Mouse (Mus musculus) gastrocnemius, postnatal 36 days (tissue): ENCODE measurements around the gene Crybb2. TPM values are rescaled to one million over a fixed set of nuclear protein-coding genes. Genes with fewer than 3 reads are reported as not detected.
A peak's percentile ranks its signal among the peaks of the same experiment; 100 is the strongest.
"Not testable (repeated sequence)": the region's sequence is repeated elsewhere in the genome, so short reads cannot be mapped to it uniquely, and the experiment has no call there.

Source experiments
- DNase-seq, 2 experiments: peaks; one replicate each; pipeline ENCODE4 v3.0.0; 2022
- intact Hi-C: fragments of 180-260 bp; cut with DNase I; formaldehyde crosslinking; loops from one replicate; pipeline ENCODE4 v1.15.1; 2025
- long read RNA-seq, 2 experiments: library from polyadenylated mRNA; stranded (forward); transcript quantifications; one replicate each; pipeline ENCODE4 v2.0.0; 2021
- total RNA-seq, 2 experiments: library from RNA; stranded (reverse); gene quantifications; 2 replicates each; pipeline ENCODE4 v1.2.3; 2021

The Crybb2 gene
- not detected for total RNA-seq
- long read RNA-seq, experiment 1 = 0 reads
- long read RNA-seq, experiment 2 = 0 reads

- intact Hi-C loops = loop anchor here (10.0 kb wide), 1 partner anchor 715 kb away; the partner anchor contains the start of gene Gm6583
- no peak for DNase-seq
Measured at GRCm38 (mm10) chr5:113070017-113070416, at the start of gene Crybb2. Gene Crybb2, minus strand, starts transcription at chr5:113070117.

GRCm38 (mm10) chr5:113119291-113119690 lies 49.4 kb upstream of the Crybb2 start:
- DNase-seq = no peak
- intact Hi-C loops = no loop called here

- DNase-seq = no peak
Measured at GRCm38 (mm10) chr5:113118695-113119094, 48.8 kb upstream of the Crybb2 start.

GRCm38 (mm10) chr5:113117361-113117760 lies 47.4 kb upstream of the Crybb2 start:
- intact Hi-C loops = no loop called here
- DNase-seq = no peak

More at GRCm38 (mm10) chr5:113118695-113119094, 48.8 kb upstream of the Crybb2 start:
- intact Hi-C loops = no loop called here

GRCm38 (mm10) chr5:113115896-113116295 lies 46.0 kb upstream of the Crybb2 start:
- intact Hi-C loops = no loop called here

GRCm38 (mm10) chr5:113114264-113115225 lies 44.6 kb upstream of the Crybb2 start:
- intact Hi-C loops = no loop called here
- peak in 1 of 2 experiments; percentile 42 for DNase-seq

More at GRCm38 (mm10) chr5:113115896-113116295, 46.0 kb upstream of the Crybb2 start:
- DNase-seq = no peak

- intact Hi-C loops = no loop called here
- DNase-seq = no peak
Measured at GRCm38 (mm10) chr5:113113120-113113519, 43.2 kb upstream of the Crybb2 start.

GRCm38 (mm10) chr5:113111336-113111735 lies 41.4 kb upstream of the Crybb2 start:
- intact Hi-C loops = no loop called here
- no peak for DNase-seq

- intact Hi-C loops = no loop called here
Measured at GRCm38 (mm10) chr5:113110929-113111328, 41.0 kb upstream of the Crybb2 start.

GRCm38 (mm10) chr5:113109651-113110050 lies 39.7 kb upstream of the Crybb2 start:
- not testable (repeated sequence) for DNase-seq
- intact Hi-C loops = loop anchor here (2.0 kb wide), 1 partner anchor 29 kb away; no protein-coding TSS in a partner anchor

More at GRCm38 (mm10) chr5:113110929-113111328, 41.0 kb upstream of the Crybb2 start:
- DNase-seq = no peak

- intact Hi-C loops = loop anchor here (2.0 kb wide), 1 partner anchor 31 kb away; no protein-coding TSS in a partner anchor
- no peak for DNase-seq
Measured at GRCm38 (mm10) chr5:113108165-113108764, 38.3 kb upstream of the Crybb2 start.

- no peak for DNase-seq
- intact Hi-C loops = loop anchor here (2.0 kb wide), 1 partner anchor 31 kb away; no protein-coding TSS in a partner anchor
Measured at GRCm38 (mm10) chr5:113107709-113108108, 37.8 kb upstream of the Crybb2 start.

- no peak for DNase-seq
- intact Hi-C loops = no loop called here
Measured at GRCm38 (mm10) chr5:113106594-113106993, 36.7 kb upstream of the Crybb2 start.

GRCm38 (mm10) chr5:113105481-113105880 lies 35.6 kb upstream of the Crybb2 start:
- intact Hi-C loops = no loop called here
- DNase-seq = no peak

GRCm38 (mm10) chr5:113105035-113105434 lies 35.1 kb upstream of the Crybb2 start:
- intact Hi-C loops = no loop called here
- DNase-seq = no peak

- DNase-seq = no peak
- intact Hi-C loops = loop anchor here (1.0 to 5.0 kb wide), 2 partner anchors 50 to 125 kb away; partner anchors contain the start of gene Tmem211
Measured at GRCm38 (mm10) chr5:113102455-113102854, 32.5 kb upstream of the Crybb2 start.

- intact Hi-C loops = loop anchor here (5.0 kb wide), 1 partner anchor 126 kb away; the partner anchor contains the start of gene Tmem211
- no peak for DNase-seq
Measured at GRCm38 (mm10) chr5:113101457-113101856, 31.5 kb upstream of the Crybb2 start.

GRCm38 (mm10) chr5:113100422-113100821 lies 30.5 kb upstream of the Crybb2 start:
- DNase-seq = no peak
- intact Hi-C loops = loop anchor here (5.0 kb wide), 1 partner anchor 127 kb away; the partner anchor contains the start of gene Tmem211

- intact Hi-C loops = loop anchor here (1.0 kb wide), 1 partner anchor 56 kb away; no protein-coding TSS in a partner anchor
- DNase-seq = peak; percentile 86 to 88
Measured at GRCm38 (mm10) chr5:113099546-113099945, 29.6 kb upstream of the Crybb2 start.

- intact Hi-C loops = no loop called here
- no peak for DNase-seq
Measured at GRCm38 (mm10) chr5:113097551-113097950, 27.6 kb upstream of the Crybb2 start.

- DNase-seq = no peak
- intact Hi-C loops = no loop called here
Measured at GRCm38 (mm10) chr5:113095456-113095855, 25.5 kb upstream of the Crybb2 start.
